Mouse (Mus musculus) stomach, postnatal 0 days (tissue): ENCODE results near the gene Strn4. TPM values are rescaled to one million over a fixed set of nuclear protein-coding genes. Genes with fewer than 3 reads are reported as not detected.

ENCODE experiments used
- ATAC-seq: fragments of 200-750 bp; cut with Nextera tagmentation; 2 replicates; pipeline ENCODE4 v1.8.0; 2017; ENCODE audit not compliant: low FRiP score, low TSS enrichment
- DNase-seq: peaks from one replicate; pipeline ENCODE4 v3.0.0-alpha.2; 2016; ENCODE audit warnings: low spot score
- H3K27ac ChIP-seq: fragments of 300-500 bp; sonication (generic); replicated peaks from 2 replicates; pipeline ENCODE4 v1.5.1; 2014; ENCODE audit warnings: mild to moderate bottlenecking, control low read depth
- H3K27me3 ChIP-seq: fragments of 300-500 bp; sonication (generic); 2 replicates; pipeline ENCODE4 v1.6.1; 2014; ENCODE audit warnings: low read length; ENCODE audit not compliant: control insufficient read depth, insufficient read depth
- H3K36me3 ChIP-seq: fragments of 300-500 bp; sonication (generic); 2 replicates; pipeline ENCODE4 v1.6.1; 2014; ENCODE audit warnings: low read length, mixed read lengths; ENCODE audit not compliant: control insufficient read depth, insufficient read depth
- H3K4me1 ChIP-seq: fragments of 300-500 bp; sonication (generic); replicated peaks from 2 replicates; pipeline ENCODE4 v1.6.1; 2014; ENCODE audit warnings: antibody characterized with exemption; ENCODE audit not compliant: control insufficient read depth, insufficient read depth
- H3K4me2 ChIP-seq: fragments of 300-500 bp; sonication (generic); replicated peaks from 2 replicates; pipeline ENCODE4 v1.6.1; 2014; ENCODE audit warnings: low read depth, mild to moderate bottlenecking, control low read depth, moderate library complexity
- H3K4me3 ChIP-seq: fragments of 300-500 bp; sonication (generic); 2 replicates; pipeline ENCODE4 v1.5.1; 2014; ENCODE audit warnings: low read depth, low read length, control low read depth
- H3K9ac ChIP-seq: fragments of 300-500 bp; sonication (generic); 2 replicates; pipeline ENCODE4 v1.6.1; 2014; ENCODE audit warnings: mild to moderate bottlenecking, low read length, control low read depth, mixed read lengths
- H3K9me3 ChIP-seq: fragments of 300-500 bp; sonication (generic); 2 replicates; pipeline ENCODE4 v1.6.1; 2016; ENCODE audit warnings: low read length; ENCODE audit not compliant: control insufficient read depth
- CTCF ChIP-seq: IDR thresholded peaks from 2 replicates; pipeline ENCODE4 v1.5.1; 2016; ENCODE audit warnings: antibody characterized with exemption, low read depth, mild to moderate bottlenecking, moderate library complexity
- EP300 ChIP-seq: optimal IDR thresholded peaks from 2 replicates; pipeline ENCODE3; 2016; ENCODE audit warnings: antibody characterized with exemption
- WGBS: fragments of 180-500 bp; shearing (Covaris S2); extraction: QIAGEN DNeasy Blood & Tissue Kit; methylation state at CpG from one replicate; pipeline ENCODE4 v1.1.7; 2014; 5-methylcytosine and 5-hydroxymethylcytosine counted together
- polyA plus RNA-seq: library from polyadenylated mRNA; unstranded; fragments of >200 nt; fragmentation: Nextera tagmentation; extraction: Ambion mirVana; gene quantifications from 2 replicates; pipeline ENCODE4 v1.2.1, GENCODE M21; 2015

Gene Strn4
- polyA plus RNA-seq, 1 experiment from 2014 or later: 45.1 TPM

DNA sequence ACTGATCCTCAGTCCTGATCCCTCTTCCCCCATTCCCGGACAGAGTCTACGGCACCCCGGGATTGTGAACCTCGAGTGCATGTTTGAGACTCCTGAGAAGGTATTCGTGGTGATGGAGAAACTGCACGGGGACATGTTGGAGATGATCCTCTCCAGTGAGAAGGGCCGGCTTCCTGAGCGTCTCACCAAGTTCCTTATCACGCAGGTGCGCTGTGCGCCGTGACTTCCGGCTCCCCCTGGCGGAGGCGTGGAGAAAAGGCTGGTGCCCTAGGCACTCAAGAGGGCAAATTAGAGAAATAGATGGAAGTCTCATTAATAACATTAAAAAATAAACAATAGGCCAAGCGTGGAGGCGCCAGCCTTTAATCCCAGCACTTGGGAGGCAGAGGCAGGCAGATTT is 42.6 kb downstream of the Strn4 start:
- Histone ChIP-seq H3K4me1 (no peaks in the 10 kb centered on the region), H3K4me2 (no peak overlapping the region), H3K27ac (no peak overlapping the region), H3K27me3 (no peaks in the 10 kb centered on the region), H3K36me3 (peaks cover 22% of the 10 kb centered on the region), H3K9me3 (no peaks in the 10 kb centered on the region), H3K9ac (no peak overlapping the region), H3K4me3 (no peak overlapping the region)
- 0 out of 2 replicates have a peak, but pooled peaks have one; percentile 36 for ATAC-seq
- WGBS: 27% methylated on average over 17 of the region's 17 CpGs
- TF ChIP-seq EP300: no peak
- peak; percentile 79 for TF ChIP-seq CTCF
- peak; percentile 66 for DNase-seq

DNA sequence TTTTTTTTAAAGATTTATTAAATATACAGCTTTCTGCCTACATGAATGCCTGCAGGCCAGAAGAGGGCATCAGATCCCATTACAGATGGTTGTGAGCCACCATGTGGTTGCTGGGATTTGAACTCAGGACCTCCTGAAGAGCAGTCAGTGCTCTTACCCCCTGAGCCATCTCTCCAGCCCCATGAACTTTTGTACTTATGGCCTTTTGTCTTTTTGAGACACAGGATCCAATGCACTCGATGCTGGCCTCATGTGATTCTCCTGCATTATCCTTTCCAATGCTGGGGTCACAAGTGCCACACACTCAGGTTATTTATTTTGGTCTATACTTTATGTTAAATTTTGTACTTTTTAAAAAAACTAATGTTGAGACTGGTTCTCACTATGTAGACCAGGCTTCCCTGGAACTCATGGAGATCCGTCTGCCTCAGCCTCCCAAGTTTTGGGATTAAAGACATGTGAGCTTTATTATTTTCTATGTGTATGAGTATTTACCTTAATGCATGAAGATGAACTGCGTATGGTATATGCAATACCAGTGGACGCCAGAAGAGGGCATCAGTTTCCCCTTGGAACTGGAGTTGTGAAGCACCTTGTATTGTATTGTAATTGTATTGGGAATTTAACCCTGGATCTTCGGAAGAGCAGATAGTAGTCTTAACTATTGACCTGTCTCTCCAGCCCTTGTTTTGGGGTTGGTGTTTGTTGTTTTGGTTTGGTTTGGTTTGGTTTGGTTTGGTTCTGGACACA is 44.4 kb downstream of the Strn4 start:
- 39% methylated on average over 5 of the region's 5 CpGs for WGBS
- no peaks in the 10 kb centered on the region for H3K27me3 ChIP-seq
- DNase-seq: peak; percentile 62

DNA sequence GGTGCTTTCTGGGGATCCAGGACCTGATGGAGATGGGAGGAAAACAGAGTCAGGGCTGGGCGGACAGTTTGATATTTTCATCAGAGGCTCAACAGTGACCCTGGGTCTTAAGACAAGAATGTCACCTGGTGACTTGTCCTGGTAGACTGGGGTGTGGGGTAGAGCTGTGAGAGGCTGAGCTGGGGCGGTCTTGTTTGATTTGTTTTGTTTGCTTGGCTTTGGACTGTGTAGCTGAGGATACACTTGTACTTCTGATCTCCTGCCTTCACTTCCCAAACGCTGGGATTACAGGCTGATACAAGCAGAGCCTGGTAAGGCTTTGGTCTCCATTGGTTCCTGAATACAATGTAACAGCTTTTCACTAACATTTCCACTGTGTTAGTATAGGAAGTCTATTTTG is 51.8 kb downstream of the Strn4 start:
- no peak overlapping the region for H3K9ac ChIP-seq
- no peak overlapping the region for H3K27ac ChIP-seq
- no peak for ATAC-seq
- H3K27me3 ChIP-seq: no peaks in the 10 kb centered on the region
- H3K36me3 ChIP-seq: peaks cover 23% of the 10 kb centered on the region
- DNase-seq: no peak
- no peak overlapping the region for H3K4me2 ChIP-seq
- H3K9me3 ChIP-seq: no peaks in the 10 kb centered on the region
- no peaks in the 10 kb centered on the region for H3K4me1 ChIP-seq
- H3K4me3 ChIP-seq: no peak overlapping the region
- no peak for TF ChIP-seq EP300
- TF ChIP-seq CTCF: no peak
- 60% methylated on average over 3 of the region's 3 CpGs for WGBS

More for the DNA sequence above, 44.4 kb downstream of the Strn4 start:
- Histone ChIP-seq H3K9ac (no peak overlapping the region), H3K4me1 (no peaks in the 10 kb centered on the region), H3K27ac (no peak overlapping the region), H3K4me3 (no peak overlapping the region), H3K4me2 (no peak overlapping the region), H3K9me3 (no peaks in the 10 kb centered on the region), H3K36me3 (peaks cover 26% of the 10 kb centered on the region)
- ATAC-seq: no peak
- TF ChIP-seq CTCF (peak; percentile 85), EP300 (no peak)

DNA sequence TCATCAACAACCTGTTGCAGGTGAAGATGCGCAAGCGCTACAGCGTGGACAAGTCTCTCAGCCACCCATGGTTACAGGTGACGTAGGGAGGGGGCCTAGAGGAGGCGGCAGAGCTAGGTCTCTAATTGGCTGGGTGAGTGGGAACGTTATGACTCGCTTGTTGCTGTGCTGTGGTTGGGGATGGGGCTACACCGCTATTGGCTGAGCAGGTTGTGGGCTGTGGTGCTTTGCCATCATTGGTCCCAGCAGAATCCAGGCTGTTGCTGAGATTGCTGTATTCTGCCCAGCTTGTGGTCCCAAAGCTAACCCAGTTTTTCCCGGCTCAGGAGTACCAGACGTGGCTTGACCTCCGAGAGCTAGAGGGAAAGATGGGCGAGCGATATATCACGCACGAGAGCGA is 53.8 kb downstream of the Strn4 start:
- H3K36me3 ChIP-seq: peaks cover 21% of the 10 kb centered on the region
- H3K9ac ChIP-seq: no peak overlapping the region; the same call in 1 of the 2 replicates
- TF ChIP-seq EP300: no peak
- TF ChIP-seq CTCF: no peak
- H3K9me3 ChIP-seq: no peaks in the 10 kb centered on the region
- DNase-seq (peak; percentile 45), ATAC-seq (peak; percentile 88)
- H3K4me3 ChIP-seq: no peak overlapping the region
- no peak overlapping the region; the same call in 1 of the 2 replicates for H3K4me2 ChIP-seq
- H3K4me1 ChIP-seq: no peaks in the 10 kb centered on the region
- no peak overlapping the region for H3K27ac ChIP-seq
- 41% methylated on average over 16 of the region's 16 CpGs for WGBS
- H3K27me3 ChIP-seq: no peaks in the 10 kb centered on the region

DNA sequence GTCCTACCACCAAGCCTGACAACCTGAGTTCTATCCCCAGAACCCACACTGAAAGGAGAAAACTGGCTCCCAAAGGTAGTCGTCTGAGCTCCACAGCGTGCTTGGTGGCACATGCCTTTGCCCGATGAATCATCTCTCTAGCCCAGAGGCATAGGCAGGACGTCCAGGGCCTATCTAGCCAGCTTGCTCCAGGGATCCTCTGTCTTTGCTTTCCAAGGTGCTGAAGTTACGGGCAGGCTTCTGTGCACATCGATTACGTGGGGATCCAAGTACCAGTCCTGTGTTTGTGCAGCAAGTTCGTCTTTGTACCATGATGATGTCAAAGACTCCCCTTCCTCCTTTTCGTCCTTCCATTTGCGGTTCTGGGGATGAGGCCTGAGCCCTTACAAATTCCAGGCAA is 55.9 kb downstream of the Strn4 start:
- no peak overlapping the region for H3K9ac ChIP-seq
- ATAC-seq: no peak
- no peak overlapping the region for H3K4me3 ChIP-seq
- no peak for DNase-seq
- WGBS: 81% methylated on average over 10 of the region's 10 CpGs
- no peaks in the 10 kb centered on the region for H3K27me3 ChIP-seq
- H3K36me3 ChIP-seq: peaks cover 10% of the 10 kb centered on the region; the same call in 1 of the 2 replicates
- no peak overlapping the region for H3K4me2 ChIP-seq
- TF ChIP-seq EP300: no peak
- no peak for TF ChIP-seq CTCF
- H3K9me3 ChIP-seq: no peaks in the 10 kb centered on the region
- H3K4me1 ChIP-seq: no peaks in the 10 kb centered on the region
- H3K27ac ChIP-seq: no peak overlapping the region

DNA sequence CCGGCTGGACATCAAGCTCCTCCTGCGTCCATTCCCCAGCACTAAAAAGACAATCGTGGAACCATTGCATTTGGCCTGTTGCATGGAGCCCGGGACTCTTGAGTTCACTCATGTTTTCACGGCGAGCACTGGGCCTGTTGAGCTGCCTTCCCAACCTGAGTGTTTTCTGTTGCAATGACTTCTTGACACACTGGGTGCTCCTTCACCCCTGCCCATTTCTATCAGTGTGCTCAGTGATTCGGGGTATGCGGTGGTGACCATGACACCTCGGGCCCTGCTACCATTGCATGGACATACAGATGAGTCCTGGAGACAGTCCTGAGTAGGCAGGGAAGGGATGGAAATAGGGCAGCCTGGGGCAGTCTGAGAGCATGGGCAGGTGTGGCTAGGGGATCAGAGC is 56.8 kb downstream of the Strn4 start:
- Histone ChIP-seq H3K4me3 (no peak overlapping the region), H3K9ac (no peak overlapping the region), H3K27me3 (no peaks in the 10 kb centered on the region), H3K4me2 (no peak overlapping the region), H3K27ac (no peak overlapping the region), H3K36me3 (peaks cover 10% of the 10 kb centered on the region; the same call in 1 of the 2 replicates), H3K4me1 (no peaks in the 10 kb centered on the region), H3K9me3 (no peaks in the 10 kb centered on the region)
- no peak for TF ChIP-seq EP300
- no peak for TF ChIP-seq CTCF
- ATAC-seq (no peak), DNase-seq (no peak)
- 95% methylated on average over 9 of the region's 9 CpGs for WGBS
